Mouse (Mus musculus) liver, embryonic 18 days (tissue): ENCODE results near the gene Mrpl54. TPM values are rescaled to one million over a fixed set of nuclear protein-coding genes. Genes with fewer than 3 reads are reported as not detected.

Experiments
- polyA plus RNA-seq: library from polyadenylated mRNA; depleted of rRNA; stranded (reverse); fragments of >200 nt; gene quantifications from 2 replicates; pipeline ENCODE4 v1.2.3, GENCODE M21; 2012; rRNA removed

The Mrpl54 gene
- polyA plus RNA-seq: 44.6 and 45.1 TPM in 2 replicates

GRCm38 (mm10) chr10:81266211-81267105 is at the start of gene Mrpl54, which contains the start of gene Apba3:
Gene Mrpl54, minus strand, starts transcription at chr10:81266934.
Gene Apba3, plus strand, starts transcription at chr10:81266960.

GRCm38 (mm10) chr10:81292554-81293333 is 26.0 kb upstream of the Mrpl54 start, which contains the start of gene Pip5k1c:
Gene Pip5k1c, plus strand, starts transcription at chr10:81292963.

GRCm38 (mm10) chr10:81291511-81292104 is 24.9 kb upstream of the Mrpl54 start, which contains the start of gene Tjp3:
Gene Tjp3, minus strand, starts transcription at chr10:81291581.

GRCm38 (mm10) chr10:81252424-81253419 is 14.0 kb downstream of the Mrpl54 start, which contains the start of gene Matk:
Gene Matk, plus strand, starts transcription at chr10:81252935.

GRCm38 (mm10) chr10:81232580-81233225 is 34.0 kb downstream of the Mrpl54 start, which contains the start of gene Zfr2:
Gene Zfr2, plus strand, starts transcription at chr10:81233155.

GRCm38 (mm10) chr10:81230438-81231332 is 36.0 kb downstream of the Mrpl54 start, which contains the start of gene Atcay:
Gene Atcay, minus strand, starts transcription at chr10:81230833.

Other genes starting within 250 kb of the Mrpl54 start
- 0.01 TPM in 1 of 2 replicates, not detected in the other for gene Diras1, start 241.3 kb downstream of the Mrpl54 start, polyA plus RNA-seq
- 4.0 and 4.1 TPM in 2 replicates for gene Slc39a3, start 229.5 kb downstream of the Mrpl54 start, polyA plus RNA-seq
- gene Sgta, start 206.8 kb downstream of the Mrpl54 start, polyA plus RNA-seq: 45.0 and 50.4 TPM in 2 replicates
- 12.0 and 13.2 TPM in 2 replicates for gene Thop1, start 196.9 kb downstream of the Mrpl54 start, polyA plus RNA-seq
- 78.1 and 87.6 TPM in 2 replicates for gene Creb3l3, start 168.1 kb downstream of the Mrpl54 start, polyA plus RNA-seq
- gene Map2k2, start 161.0 kb downstream of the Mrpl54 start, polyA plus RNA-seq: 48.8 and 50.9 TPM in 2 replicates
- gene Zbtb7a, start 131.7 kb downstream of the Mrpl54 start, polyA plus RNA-seq: 8.5 and 8.6 TPM in 2 replicates
- gene Pias4, start 99.0 kb downstream of the Mrpl54 start, polyA plus RNA-seq: 10.3 and 12.9 TPM in 2 replicates
- 583 and 691 TPM in 2 replicates for gene Eef2, start 90.3 kb downstream of the Mrpl54 start, polyA plus RNA-seq
- 16.9 and 18.2 TPM in 2 replicates for gene Dapk3, start 83.9 kb downstream of the Mrpl54 start, polyA plus RNA-seq
- not detected in 2 replicates for gene 4930442H23Rik, start 83.1 kb downstream of the Mrpl54 start, polyA plus RNA-seq
- not detected in 2 replicates for gene Nmrk2, start 64.9 kb downstream of the Mrpl54 start, polyA plus RNA-seq
- gene Atcay, start 36.1 kb downstream of the Mrpl54 start, polyA plus RNA-seq: 0.01 TPM in 1 of 2 replicates, not detected in the other
- 1.9 and 2.1 TPM in 2 replicates for gene Zfr2, start 33.8 kb downstream of the Mrpl54 start, polyA plus RNA-seq
- 1.4 and 1.9 TPM in 2 replicates for gene Matk, start 14.0 kb downstream of the Mrpl54 start, polyA plus RNA-seq
- gene Apba3, start within 50 bp of the Mrpl54 start, polyA plus RNA-seq: 23.2 and 24.9 TPM in 2 replicates
- gene Tjp3, start 24.6 kb upstream of the Mrpl54 start, polyA plus RNA-seq: 0.88 and 1.1 TPM in 2 replicates
- gene Pip5k1c, start 26.0 kb upstream of the Mrpl54 start, polyA plus RNA-seq: 10.3 and 11.9 TPM in 2 replicates
- 12.9 and 13.4 TPM in 2 replicates for gene Cactin, start 54.2 kb upstream of the Mrpl54 start, polyA plus RNA-seq
- 3.1 and 3.4 TPM in 2 replicates for gene Tbxa2r, start 61.8 kb upstream of the Mrpl54 start, polyA plus RNA-seq
- 0.02 TPM in 2 replicates for gene Gipc3, start 76.3 kb upstream of the Mrpl54 start, polyA plus RNA-seq
- gene Hmg20b, start 83.5 kb upstream of the Mrpl54 start, polyA plus RNA-seq: 24.1 and 27.6 TPM in 2 replicates
- 8.7 and 8.9 TPM in 2 replicates for gene Mfsd12, start 90.6 kb upstream of the Mrpl54 start, polyA plus RNA-seq
- 0.39 and 1.0 TPM in 2 replicates for gene 4930404N11Rik, start 98.9 kb upstream of the Mrpl54 start, polyA plus RNA-seq
- gene Fzr1, start 111.6 kb upstream of the Mrpl54 start, polyA plus RNA-seq: 54.1 and 61.6 TPM in 2 replicates
- gene Dohh, start 117.5 kb upstream of the Mrpl54 start, polyA plus RNA-seq: 27.6 and 28.9 TPM in 2 replicates
- gene Gm48551, start 117.5 kb upstream of the Mrpl54 start, polyA plus RNA-seq: 0.58 and 0.75 TPM in 2 replicates
- 0.64 and 0.82 TPM in 2 replicates for gene Gm48552, start 122.1 kb upstream of the Mrpl54 start, polyA plus RNA-seq
- gene Smim24, start 126.1 kb upstream of the Mrpl54 start, polyA plus RNA-seq: 2.6 and 3.4 TPM in 2 replicates
- 1.7 and 1.9 TPM in 2 replicates for gene Nfic, start 188.7 kb upstream of the Mrpl54 start, polyA plus RNA-seq
- gene Celf5, start 215.8 kb upstream of the Mrpl54 start, polyA plus RNA-seq: 0.02 and 0.06 TPM in 2 replicates
- gene Ncln, start 229.5 kb upstream of the Mrpl54 start, polyA plus RNA-seq: 65.7 and 83.5 TPM in 2 replicates
- 5.4 and 5.7 TPM in 2 replicates for gene S1pr4, start 233.2 kb upstream of the Mrpl54 start, polyA plus RNA-seq